Mouse (Mus musculus) lung, postnatal 0 days (tissue): ENCODE measurements at regions not wholly inside any gene's neighbourhood (a gene's known extent, or its start where the extent isn't known, plus 50 kb on each side); places are given as distances from the start of the nearest gene placed in this dataset.
A peak's percentile ranks its signal among the peaks of the same experiment; 100 is the strongest.

ENCODE experiments used
- ATAC-seq: fragments of 200-750 bp; cut with Nextera tagmentation; 2 replicates; pipeline ENCODE4 v1.8.0; 2017; ENCODE audit warnings: moderate library complexity
- DNase-seq: peaks from one replicate; pipeline ENCODE4 v3.0.0-alpha.2; 2016; ENCODE audit warnings: low spot score
- H3K27ac ChIP-seq: fragments of 300-500 bp; sonication (generic); 2 replicates; pipeline ENCODE4 v1.5.1; 2014; ENCODE audit warnings: antibody characterized with exemption, mild to moderate bottlenecking, low read length, mixed read lengths
- H3K27me3 ChIP-seq: fragments of 300-500 bp; sonication (generic); replicated peaks from 2 replicates; pipeline ENCODE4 v1.6.1; 2014; ENCODE audit warnings: low read length, mixed read lengths; ENCODE audit not compliant: insufficient read depth
- H3K36me3 ChIP-seq: fragments of 300-500 bp; sonication (generic); 2 replicates; pipeline ENCODE4 v1.6.1; 2014; ENCODE audit warnings: low read length, mixed read lengths; ENCODE audit not compliant: insufficient read depth
- H3K4me1 ChIP-seq: fragments of 300-500 bp; sonication (generic); 2 replicates; pipeline ENCODE4 v1.6.1; 2014; ENCODE audit warnings: antibody characterized with exemption, low read depth, low read length, mixed read lengths; ENCODE audit not compliant: insufficient read depth
- H3K4me2 ChIP-seq: fragments of 300-500 bp; sonication (generic); replicated peaks from 2 replicates; pipeline ENCODE4 v1.6.1; 2014; ENCODE audit warnings: low read depth, mild to moderate bottlenecking, low read length, moderate library complexity, mixed read lengths
- H3K4me3 ChIP-seq: fragments of 300-500 bp; sonication (generic); 2 replicates; pipeline ENCODE4 v1.5.1; 2014; ENCODE audit warnings: low read depth, low read length
- H3K9ac ChIP-seq: fragments of 300-500 bp; sonication (generic); replicated peaks from 2 replicates; pipeline ENCODE4 v1.6.1; 2014; ENCODE audit warnings: low read depth, mild to moderate bottlenecking
- H3K9me3 ChIP-seq: fragments of 300-500 bp; sonication (generic); 2 replicates; pipeline ENCODE4 v1.6.1; 2016; ENCODE audit warnings: low read length, mixed read lengths
- CTCF ChIP-seq: IDR thresholded peaks from 2 replicates; pipeline ENCODE4 v1.5.1; 2016; ENCODE audit warnings: antibody characterized with exemption, mild to moderate bottlenecking
- EP300 ChIP-seq: IDR thresholded peaks from 2 replicates; pipeline ENCODE4 v1.6.1; 2016; ENCODE audit warnings: antibody characterized with exemption, mild to moderate bottlenecking, control low read depth
- WGBS: fragments of 180-500 bp; shearing (Covaris S2); extraction: QIAGEN DNeasy Blood & Tissue Kit; methylation state at CpG from one replicate; pipeline ENCODE4 v1.1.7; 2014; 5-methylcytosine and 5-hydroxymethylcytosine counted together

GRCm38 (mm10) chr12:107653131-107653530 lies 164.7 kb downstream of the 3110018I06Rik start:
- Histone ChIP-seq H3K9ac (no peak overlapping the region), H3K4me2 (no peak overlapping the region), H3K9me3 (no peaks in the 10 kb centered on the region), H3K4me3 (no peak overlapping the region), H3K27ac (no peak overlapping the region), H3K27me3 (no peaks in the 10 kb centered on the region), H3K36me3 (no peaks in the 10 kb centered on the region), H3K4me1 (no peaks in the 10 kb centered on the region)
- DNase-seq (no peak), ATAC-seq (peak; percentile 43; the same call in 1 of the 2 replicates)
- no peak for TF ChIP-seq EP300
- TF ChIP-seq CTCF, result no peak
- WGBS, result 14% methylated on average over 6 of the region's 7 CpGs

- Histone ChIP-seq H3K4me3 (no peak overlapping the region), H3K9me3 (no peaks in the 10 kb centered on the region), H3K36me3 (no peaks in the 10 kb centered on the region), H3K4me1 (no peaks in the 10 kb centered on the region), H3K9ac (no peak overlapping the region), H3K27ac (no peak overlapping the region), H3K27me3 (no peaks in the 10 kb centered on the region), H3K4me2 (no peak overlapping the region)
- no peak for TF ChIP-seq EP300
- TF ChIP-seq CTCF, result no peak
- 59% methylated on average over 5 of the region's 5 CpGs for WGBS
- ATAC-seq, result no peak
- DNase-seq, result no peak
Observed at GRCm38 (mm10) chr12:107656846-107657245, 168.4 kb downstream of the 3110018I06Rik start.

DNA sequence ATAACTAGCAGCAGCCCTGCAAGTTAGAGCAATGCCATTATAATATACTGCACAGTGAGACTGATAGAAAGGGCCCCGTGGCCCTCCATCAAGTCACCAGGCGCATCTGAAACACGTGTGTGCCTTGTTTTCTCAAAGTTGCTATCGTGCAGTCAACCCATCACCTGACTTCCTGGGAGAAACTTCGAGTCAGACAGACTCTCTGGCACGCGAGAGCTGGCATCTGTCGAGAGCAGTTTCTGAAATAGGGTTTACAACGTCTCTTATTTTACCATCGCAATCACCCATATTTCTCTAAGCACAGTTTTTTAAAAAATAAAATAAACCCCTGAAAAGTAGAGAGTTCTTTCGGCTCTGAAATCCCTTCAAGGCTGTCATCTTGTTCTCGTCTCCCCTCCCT lies 169.8 kb downstream of the 3110018I06Rik start:
- H3K4me1 ChIP-seq, result no peaks in the 10 kb centered on the region
- H3K4me3 ChIP-seq, result no peak overlapping the region
- 82% methylated on average over 12 of the region's 12 CpGs for WGBS
- DNase-seq (no peak), ATAC-seq (no peak)
- H3K27ac ChIP-seq, result no peak overlapping the region
- H3K36me3 ChIP-seq, result no peaks in the 10 kb centered on the region
- H3K4me2 ChIP-seq, result no peak overlapping the region
- TF ChIP-seq CTCF (no peak), EP300 (no peak)
- no peaks in the 10 kb centered on the region for H3K27me3 ChIP-seq
- no peak overlapping the region for H3K9ac ChIP-seq
- H3K9me3 ChIP-seq, result no peaks in the 10 kb centered on the region

- no peak for DNase-seq
- no peak overlapping the region for H3K27ac ChIP-seq
- H3K36me3 ChIP-seq, result no peaks in the 10 kb centered on the region
- no peak overlapping the region for H3K4me2 ChIP-seq
- WGBS, result 76% methylated on average over 9 of the region's 9 CpGs
- no peak overlapping the region for H3K9ac ChIP-seq
- no peaks in the 10 kb centered on the region for H3K9me3 ChIP-seq
- ATAC-seq, result no peak
- no peak overlapping the region for H3K4me3 ChIP-seq
- TF ChIP-seq CTCF (no peak), EP300 (no peak)
- H3K27me3 ChIP-seq, result no peaks in the 10 kb centered on the region
- H3K4me1 ChIP-seq, result no peaks in the 10 kb centered on the region
Observed at GRCm38 (mm10) chr12:107658821-107659220, 170.4 kb downstream of the 3110018I06Rik start.

DNA sequence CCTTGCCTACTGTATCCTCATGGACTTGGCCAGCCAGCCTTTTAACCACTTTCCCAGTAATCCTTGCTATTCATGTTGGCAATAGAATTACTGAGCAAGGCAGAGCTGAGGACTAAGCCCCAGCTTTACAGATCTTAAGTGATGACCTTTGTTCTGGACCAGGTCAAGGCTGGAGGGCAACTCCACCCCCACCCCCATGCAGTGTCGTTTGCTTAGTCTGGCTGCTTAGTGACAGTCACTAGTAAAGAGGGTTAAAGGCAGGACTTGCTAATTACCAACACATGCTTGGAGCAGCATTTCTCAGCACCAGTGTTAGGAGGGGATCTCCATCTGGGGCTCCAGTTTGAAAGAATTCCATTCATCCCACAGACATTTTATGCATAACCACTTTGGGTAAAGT lies 174.2 kb downstream of the 3110018I06Rik start:
- DNase-seq, result no peak
- no peaks in the 10 kb centered on the region for H3K27me3 ChIP-seq
- 13% methylated on average over 1 of the region's 1 CpGs for WGBS
- H3K4me2 ChIP-seq, result no peak overlapping the region
- no peak for TF ChIP-seq EP300
- no peak for TF ChIP-seq CTCF
- no peak overlapping the region for H3K27ac ChIP-seq
- no peaks in the 10 kb centered on the region for H3K9me3 ChIP-seq
- no peaks in the 10 kb centered on the region for H3K4me1 ChIP-seq
- ATAC-seq, result no peak
- no peak overlapping the region for H3K9ac ChIP-seq
- no peaks in the 10 kb centered on the region for H3K36me3 ChIP-seq
- no peak overlapping the region for H3K4me3 ChIP-seq

DNA sequence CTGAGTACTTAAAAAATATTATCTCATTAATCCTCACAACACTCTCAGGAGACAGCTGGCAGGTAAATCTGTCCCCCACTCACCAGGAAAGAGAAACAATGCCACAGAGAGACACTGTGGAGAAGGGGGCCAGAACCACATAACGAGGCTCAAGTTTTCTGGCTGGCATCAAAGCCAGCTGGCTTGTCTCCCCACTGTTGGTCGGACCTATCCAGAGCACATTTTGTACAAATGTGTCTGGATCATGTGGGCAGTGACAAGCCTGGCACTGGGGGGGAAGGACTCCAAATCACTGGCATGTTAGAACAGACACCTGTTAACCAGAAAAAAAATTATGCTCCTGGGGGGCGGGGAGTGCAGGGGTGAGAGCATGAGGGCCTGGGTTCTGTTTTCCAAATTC lies 179.4 kb downstream of the 3110018I06Rik start:
- Histone ChIP-seq H3K9me3 (no peaks in the 10 kb centered on the region), H3K4me1 (peaks cover 3% of the 10 kb centered on the region; the same call in 1 of the 2 replicates), H3K27me3 (no peaks in the 10 kb centered on the region), H3K9ac (no peak overlapping the region), H3K36me3 (no peaks in the 10 kb centered on the region), H3K27ac (no peak overlapping the region), H3K4me3 (no peak overlapping the region), H3K4me2 (no peak overlapping the region)
- no peak for TF ChIP-seq EP300
- no peak for TF ChIP-seq CTCF
- 77% methylated on average over 3 of the region's 3 CpGs for WGBS
- ATAC-seq (no peak), DNase-seq (no peak)

DNA sequence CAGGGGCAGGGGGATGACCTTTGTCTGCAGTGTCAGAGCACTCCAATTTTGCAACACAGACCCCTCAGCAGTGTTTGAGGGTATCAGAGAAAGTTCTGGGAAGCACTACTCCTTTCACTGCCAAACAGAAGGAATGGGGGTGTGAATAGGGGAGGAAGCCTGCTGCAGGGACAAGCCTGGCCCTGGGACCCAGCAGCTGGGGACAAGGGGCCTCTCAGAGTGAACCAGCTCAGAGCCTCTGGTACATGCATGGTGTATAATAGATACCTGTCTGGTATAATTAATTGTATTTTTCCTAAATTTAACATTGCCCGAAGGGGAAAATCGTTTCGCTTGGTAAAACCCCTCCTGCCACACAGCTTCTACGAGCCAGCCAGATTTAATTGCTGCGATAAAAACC lies 180.6 kb downstream of the 3110018I06Rik start:
- H3K9ac ChIP-seq, result no peak overlapping the region
- H3K9me3 ChIP-seq, result no peaks in the 10 kb centered on the region
- no peak for ATAC-seq
- WGBS, result 67% methylated on average over 5 of the region's 5 CpGs
- H3K4me1 ChIP-seq, result peaks cover 3% of the 10 kb centered on the region; the same call in 1 of the 2 replicates
- H3K36me3 ChIP-seq, result no peaks in the 10 kb centered on the region
- no peak overlapping the region for H3K27ac ChIP-seq
- DNase-seq, result no peak
- no peak for TF ChIP-seq EP300
- no peak overlapping the region for H3K4me2 ChIP-seq
- no peaks in the 10 kb centered on the region for H3K27me3 ChIP-seq
- H3K4me3 ChIP-seq, result no peak overlapping the region
